Mouse (Mus musculus) heart, adult 2 months (tissue): ENCODE results near the gene Nptn.

Experiments used
- CTCF ChIP-seq: fragments of 200-600 bp; IDR thresholded peaks from 2 replicates; pipeline ENCODE4 v1.8.1; 2022; ENCODE audit warnings: antibody characterized with exemption, mild to moderate bottlenecking, moderate library complexity
- POLR2A ChIP-seq: fragments of 200-500 bp; IDR thresholded peaks from 2 replicates; pipeline ENCODE4 v1.6.1; 2011; ENCODE audit warnings: mild to moderate bottlenecking, low read depth, low read length, control low read depth; ENCODE audit not compliant: insufficient read depth

GRCm38 (mm10) chr9:58662791-58663190 is 80.8 kb downstream of the Nptn start:
- TF ChIP-seq CTCF = no peak
- TF ChIP-seq POLR2A = no peak
